Mouse (Mus musculus): Measurements from ENCODE around the gene Mrps14. TPM values are rescaled to one million over a fixed set of nuclear protein-coding genes. Genes with fewer than 3 reads are reported as not detected.

Mrps14 gene
- polyA plus RNA-seq, 1 experiment from 2014 or later = 235 TPM

DNA sequence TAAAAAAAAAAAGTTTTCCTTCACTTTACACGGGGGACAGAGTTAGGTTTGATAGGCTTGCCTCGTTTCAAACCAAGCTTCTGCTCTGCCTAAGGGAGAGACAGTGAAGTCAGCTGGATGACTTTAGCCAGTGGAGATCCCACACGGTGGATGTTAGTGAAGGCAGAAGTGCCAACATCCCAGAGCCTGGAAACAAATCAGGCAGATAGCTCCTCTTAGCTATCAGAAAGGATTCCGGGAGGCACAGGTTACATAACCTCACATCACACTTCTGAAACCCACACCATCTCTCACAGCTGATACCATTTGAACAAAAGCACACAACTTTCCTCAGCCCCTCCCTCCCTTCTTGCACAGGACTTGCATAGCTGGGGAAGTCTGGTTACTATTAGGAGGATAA lies 55.8 kb downstream of the Mrps14 start:
- Histone ChIP-seq H3K36me3 (ENCODE audit: control insufficient read depth, insufficient read depth, low read length) (no peaks in the 10 kb centered on the region), H3K9me3 (ENCODE audit: control insufficient read depth, low read length) (no peaks in the 10 kb centered on the region), H3K4me1 (replicated peaks; ENCODE audit: control insufficient read depth, insufficient read depth, low read length) (no peaks in the 10 kb centered on the region), H3K27ac (ENCODE audit: low read depth, low read length) (no peak overlapping the region), H3K4me2 (ENCODE audit: low read depth, low read length, severe bottlenecking) (no peak overlapping the region), H3K27me3 (ENCODE audit: control insufficient read depth, insufficient read depth, low read length) (no peaks in the 10 kb centered on the region), H3K9ac (ENCODE audit: low read length) (no peak overlapping the region), H3K4me3 (ENCODE audit: low read depth, low read length) (no peak overlapping the region)
- WGBS = 76% methylated on average over 4 of the region's 4 CpGs
- DNase-seq (ENCODE audit: low spot score) (no peak), ATAC-seq (replicated peaks; ENCODE audit: low FRiP score) (no peak)

DNA sequence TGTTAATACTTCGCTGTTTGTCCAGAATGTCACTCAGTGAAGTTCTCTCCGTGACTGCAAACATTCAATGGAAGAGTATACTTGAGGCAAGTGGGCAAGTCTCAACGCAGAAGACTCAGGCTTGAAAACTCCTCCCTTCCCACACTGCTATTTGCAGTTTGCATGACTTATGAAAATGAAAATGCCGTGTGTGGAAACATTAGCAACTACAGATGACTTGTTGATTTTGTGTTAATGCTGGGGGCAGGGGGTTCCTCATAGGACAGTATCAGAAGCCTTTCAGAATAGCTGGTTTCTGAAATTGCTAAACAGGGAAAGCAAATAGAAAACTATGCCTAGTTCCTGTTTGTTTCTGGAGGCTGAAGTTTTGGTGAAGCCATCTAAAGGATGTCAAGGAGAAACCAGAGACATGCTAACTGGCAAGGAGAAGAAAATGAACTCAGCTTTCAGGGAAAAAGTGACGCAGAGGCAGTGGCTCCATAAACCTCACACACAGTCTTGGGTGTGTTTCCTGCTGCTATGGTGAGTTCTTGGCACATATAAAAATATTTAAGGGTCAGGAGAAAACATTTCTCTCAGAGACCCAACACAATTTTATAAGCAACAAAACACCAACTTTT lies 56.5 kb downstream of the Mrps14 start:
- Histone ChIP-seq H3K4me3 (ENCODE audit: low read depth, low read length) (no peak overlapping the region), H3K27ac (ENCODE audit: low read depth, low read length) (no peak overlapping the region), H3K9me3 (ENCODE audit: control insufficient read depth, low read length) (no peaks in the 10 kb centered on the region), H3K4me2 (ENCODE audit: low read depth, low read length, severe bottlenecking) (no peak overlapping the region), H3K4me1 (replicated peaks; ENCODE audit: control insufficient read depth, insufficient read depth, low read length) (no peaks in the 10 kb centered on the region), H3K27me3 (ENCODE audit: control insufficient read depth, insufficient read depth, low read length) (no peaks in the 10 kb centered on the region), H3K36me3 (ENCODE audit: control insufficient read depth, insufficient read depth, low read length) (no peaks in the 10 kb centered on the region), H3K9ac (ENCODE audit: low read length) (no peak overlapping the region)
- no peak for DNase-seq (ENCODE audit: low spot score)
- WGBS = 80% methylated on average over 5 of the region's 5 CpGs
- no peak for ATAC-seq (replicated peaks; ENCODE audit: low FRiP score)

Other genes starting within 250 kb of the Mrps14 start
- gene 4930523C07Rik, start 150.8 kb upstream of the Mrps14 start, polyA plus RNA-seq (2014; fragmentation: Nextera tagmentation; extraction: Ambion mirVana) = 1.6 and 1.7 TPM in 2 replicates
- not detected in 2 replicates for gene Tnn, start 41.6 kb upstream of the Mrps14 start, polyA plus RNA-seq (2014; fragmentation: Nextera tagmentation; extraction: Ambion mirVana)
- gene Cacybp, start 17.7 kb downstream of the Mrps14 start, polyA plus RNA-seq (2014; fragmentation: Nextera tagmentation; extraction: Ambion mirVana) = 316 and 341 TPM in 2 replicates